In the genomic region with DNA sequence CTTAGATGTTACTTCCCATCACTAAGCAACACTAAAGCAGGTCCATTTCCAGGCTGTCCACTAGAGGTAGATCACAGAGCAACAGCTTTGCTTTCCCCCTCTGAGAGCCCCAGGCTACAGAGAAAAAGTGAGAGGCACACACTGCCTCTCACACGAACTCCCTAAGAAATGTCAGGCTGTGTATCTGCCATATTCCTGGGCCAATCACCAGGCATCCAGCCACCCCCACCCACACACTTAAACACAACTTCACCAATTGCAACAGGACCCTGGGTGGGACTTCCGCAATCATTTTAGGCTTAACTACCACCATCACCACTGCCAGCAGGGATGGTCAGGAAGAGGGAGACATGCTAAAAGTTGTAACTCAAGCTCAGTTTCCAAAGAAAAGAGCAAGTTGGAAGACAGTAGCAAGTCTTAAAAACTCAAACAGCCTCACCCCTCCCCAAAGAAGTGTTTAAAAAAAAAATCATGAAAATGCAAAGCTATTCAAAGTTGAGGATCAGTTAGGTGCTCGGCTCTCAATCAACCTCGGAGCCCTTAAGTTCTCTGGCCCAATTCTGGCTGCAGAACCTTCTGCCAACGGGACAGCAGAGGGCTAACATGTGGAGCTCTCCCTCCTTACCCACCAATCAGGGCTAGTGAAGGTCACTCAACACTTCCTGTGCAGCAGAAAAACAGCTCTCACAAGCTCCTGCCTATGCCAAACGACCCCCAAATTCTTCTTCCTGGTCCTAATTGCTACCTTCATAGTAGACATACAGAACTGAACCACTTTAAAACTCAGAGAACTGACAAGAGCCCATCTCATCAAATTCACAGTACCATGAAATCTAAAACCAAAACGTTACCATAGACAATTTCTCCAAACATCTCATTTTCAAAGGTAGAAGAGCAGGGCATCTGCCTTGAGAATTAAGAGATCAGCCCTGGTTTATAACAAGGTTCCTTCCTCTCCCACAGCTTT, we compare ENCODE assay signal across 7 mouse cellular contexts. TPM values are rescaled to one million over a fixed set of nuclear protein-coding genes. Genes with fewer than 3 reads are reported as not detected.
A peak's percentile ranks its signal among the peaks of the same experiment; 100 is the strongest.
DNase-seq lines count a peak whose midpoint lies in the region; ATAC-seq and TF ChIP-seq lines count a peak whose summit lies in the region.

No protein-coding gene starts in this region.

- peaks cover 21% of the 10 kb centered on the region for H3K4me1 ChIP-seq in hindbrain, embryonic 16.5 days (ENCODE audit: control insufficient read depth, insufficient read depth, low read depth, low read length)

- H3K27me3 ChIP-seq in hindbrain, embryonic 16.5 days (replicated peaks; ENCODE audit: control insufficient read depth, insufficient read depth, low read length) = no peaks in the 10 kb centered on the region

- H3K9ac ChIP-seq in hindbrain, embryonic 16.5 days (ENCODE audit: low read depth, low read length) = peak overlapping the region; percentile 90

- WGBS in hindbrain, embryonic 16.5 days = 15% methylated on average over 7 of the region's 7 CpGs
- 3% methylated on average over 7 of the region's 7 CpGs for WGBS in macrophage (ENCODE audit: missing documents)

- peak; percentile 49 for DNase-seq in WW6 (ENCODE audit: low read depth, low spot score)
- DNase-seq in cerebellum, postnatal 4 days (ENCODE audit: low spot score in 2 of 2) = peak; percentile 25 to 43
- DNase-seq in gastrocnemius, adult 18-20 months (ENCODE audit: low spot score) = peak; percentile 65
- peak; percentile 53 to 58 for DNase-seq in left cerebral cortex, adult 2 months (ENCODE audit: extremely low spot score in 1 of 2, low spot score in 2 of 2)
- DNase-seq in right cerebral cortex, postnatal 25 days = peak; percentile 69

- H3K4me3 ChIP-seq in hindbrain, embryonic 16.5 days (ENCODE audit: low read length) = peak overlapping the region; percentile 81
- peak overlapping the region; percentile 71 for H3K4me3 ChIP-seq in left cerebral cortex, adult 2 months
- H3K4me3 ChIP-seq in macrophage (ENCODE audit: inconsistent target) = peak overlapping the region; percentile 94

- peaks cover 73% of the 10 kb centered on the region for H3K79me2 ChIP-seq in macrophage (ENCODE audit: inconsistent target)

- TF ChIP-seq CTCF in left cerebral cortex, adult 2 months (IDR thresholded peaks at IDR 0.05) = peak; percentile 30

- H3K36me3 ChIP-seq in hindbrain, embryonic 16.5 days (ENCODE audit: control insufficient read depth, insufficient read depth, low read length) = no peaks in the 10 kb centered on the region
- no peaks in the 10 kb centered on the region for H3K36me3 ChIP-seq in macrophage (ENCODE audit: inconsistent target)

- H3K27ac ChIP-seq in hindbrain, embryonic 16.5 days (ENCODE audit: low read depth, low read length) = peak overlapping the region; percentile 98
- H3K27ac ChIP-seq in left cerebral cortex, adult 2 months = peak overlapping the region; percentile 93
- peak overlapping the region; percentile 91 for H3K27ac ChIP-seq in macrophage

- peak overlapping the region; percentile 99 for H3K4me2 ChIP-seq in hindbrain, embryonic 16.5 days (ENCODE audit: low read length)

- ATAC-seq in hindbrain, embryonic 16.5 days = peak; percentile 25

- H3K9me3 ChIP-seq in hindbrain, embryonic 16.5 days (ENCODE audit: control insufficient read depth, low read length) = no peaks in the 10 kb centered on the region

- intact Hi-C loops in left cerebral cortex, adult 2 months (cut with DNase I) = no loop called here

RNA-seq across cellular contexts. Expression of a gene that starts 2.0 kb away (rescaled TPM):
- total RNA-seq in gastrocnemius, adult 18-20 months (2021) = 100 to 1,000 TPM; 109 to 116 TPM
- 9.8 and 10.9 TPM in 2 replicates for polyA plus RNA-seq in hindbrain, embryonic 16.5 days (2015; fragmentation: Nextera tagmentation; extraction: Ambion mirVana)
- 100 to 1,000 TPM; 114 to 118 TPM for total RNA-seq in left cerebral cortex, adult 2 months (2021)
- total RNA-seq in macrophage (2018; cell fraction: chromatin; rRNA removed) = 100 to 1,000 TPM in 22 of 26 experiments, 10 to 100 TPM in 4; 71.5 to 271 (median 180) TPM
- total RNA-seq in macrophage (2018; cell fraction: cytosol; rRNA removed) = 100 to 1,000 TPM; 116 to 198 (median 152) TPM
- total RNA-seq in macrophage (2018; cell fraction: nucleus; rRNA removed) = 100 to 1,000 TPM in 23 of 26 experiments, 10 to 100 TPM in 3; 83.7 to 274 (median 157) TPM
- polyA plus RNA-seq in macrophage (2018) = 112 to 164 TPM (median 125 TPM) in 3 replicates

Comparison
In these comparisons a context has a peak if more than half of its experiments do, and no peak if none do; other contexts are left out.
1. Peak in every context shown above with its lines: DNase-seq, ATAC-seq, H3K4me3 ChIP-seq and H3K27ac ChIP-seq.